Mouse (Mus musculus): ENCODE results near the gene Gm20388.

GRCm38 (mm10) chr8:119988087-119988486 lies 77.4 kb downstream of the Gm20388 start:
- TF ChIP-seq CTCF (IDR thresholded peaks at IDR 0.05; ENCODE audit: insufficient read depth, low read depth, low read length) (no peak), POLR2A (IDR thresholded peaks at IDR 0.05; ENCODE audit: insufficient read depth, low read depth, low read length) (no peak)

Measured in olfactory bulb, adult 2 months (tissue).